Mouse (Mus musculus): ENCODE measurements around the gene Zfp628.

- TF ChIP-seq CTCF (IDR thresholded peaks at IDR 0.05; ENCODE audit: low read depth): no peak
- TF ChIP-seq EP300 (optimal IDR thresholded peaks at IDR 0.05): no peak
These were observed 56.1 kb downstream of the Zfp628 start, which contains the start of gene Sbk3 for GRCm38 (mm10) chr7:4971068-4971467.
